Mouse (Mus musculus) heart, embryonic 15.5 days (tissue): ENCODE data around the gene Adam3. TPM values are rescaled to one million over a fixed set of nuclear protein-coding genes. Genes with fewer than 3 reads are reported as not detected.

Experiments
- ATAC-seq: fragments of 200-750 bp; cut with Nextera tagmentation; replicated peaks from 2 replicates; pipeline ENCODE4 v1.8.0; 2017; ENCODE audit warnings: low read depth, moderate TSS enrichment; ENCODE audit not compliant: insufficient number of reproducible peaks, insufficient read depth, low FRiP score
- H3K27ac ChIP-seq: fragments of 300-500 bp; sonication (generic); 2 replicates; pipeline ENCODE4 v1.5.1; 2015; ENCODE audit warnings: mild to moderate bottlenecking, inconsistent platforms
- H3K27me3 ChIP-seq: fragments of 300-500 bp; sonication (generic); 2 replicates; pipeline ENCODE4 v1.6.1; 2015; ENCODE audit warnings: inconsistent platforms
- H3K36me3 ChIP-seq: fragments of 300-500 bp; sonication (generic); 2 replicates; pipeline ENCODE4 v1.6.1; 2015; ENCODE audit warnings: mild to moderate bottlenecking, inconsistent platforms
- H3K4me1 ChIP-seq: fragments of 300-500 bp; sonication (generic); replicated peaks from 2 replicates; pipeline ENCODE4 v1.6.1; 2015; ENCODE audit warnings: inconsistent platforms
- H3K4me2 ChIP-seq: fragments of 300-500 bp; sonication (generic); 2 replicates; pipeline ENCODE4 v1.6.1; 2015; ENCODE audit warnings: inconsistent platforms, mild to moderate bottlenecking, moderate library complexity
- H3K4me3 ChIP-seq: fragments of 300-500 bp; sonication (generic); 2 replicates; pipeline ENCODE4 v1.5.1; 2015; ENCODE audit warnings: mild to moderate bottlenecking, inconsistent platforms
- H3K9ac ChIP-seq: fragments of 300-500 bp; sonication (generic); 2 replicates; pipeline ENCODE4 v1.6.1; 2015; ENCODE audit warnings: mild to moderate bottlenecking, inconsistent platforms
- H3K9me3 ChIP-seq: fragments of 300-500 bp; sonication (generic); replicated peaks from 2 replicates; pipeline ENCODE4 v1.6.1; 2016; ENCODE audit warnings: inconsistent platforms
- WGBS: fragments of 180-500 bp; shearing (Covaris S2); methylation state at CpG from one replicate; pipeline ENCODE4 v1.1.7; 2015; ENCODE audit warnings: mixed read lengths; 5-methylcytosine and 5-hydroxymethylcytosine counted together
- polyA plus RNA-seq: library from polyadenylated mRNA; unstranded; fragments of >200 nt; fragmentation: Nextera tagmentation; extraction: Ambion mirVana; gene quantifications from 2 replicates; pipeline ENCODE4 v1.2.1, GENCODE M21; 2015

Gene Adam3
- polyA plus RNA-seq = not detected in 2 replicates

- no peaks in the 10 kb centered on the region for H3K27me3 ChIP-seq
- no peak within 1 kb of the TSS for H3K9ac ChIP-seq
- no peak within 1 kb of the TSS for H3K4me3 ChIP-seq
- 36% methylated on average over 11 of the region's 11 CpGs for WGBS
- no peak for ATAC-seq
- no peaks in the 10 kb centered on the region for H3K9me3 ChIP-seq
- no peak within 1 kb of the TSS for H3K4me2 ChIP-seq
- H3K36me3 ChIP-seq = no peaks in the 10 kb centered on the region
- H3K4me1 ChIP-seq = no peaks in the 10 kb centered on the region; the same call in 1 of the 2 replicates
- no peak within 1 kb of the TSS for H3K27ac ChIP-seq
These were observed at the start of gene Adam3 for GRCm38 (mm10) chr8:24725630-24726029. Gene Adam3, minus strand, starts transcription at chr8:24725852.

- Histone ChIP-seq H3K4me2 (no peak overlapping the region), H3K9ac (no peak overlapping the region), H3K9me3 (no peaks in the 10 kb centered on the region), H3K36me3 (no peaks in the 10 kb centered on the region), H3K4me3 (no peak overlapping the region), H3K4me1 (no peaks in the 10 kb centered on the region; the same call in 1 of the 2 replicates), H3K27ac (no peak overlapping the region), H3K27me3 (no peaks in the 10 kb centered on the region)
- no peak for ATAC-seq
- 67% methylated on average over 16 of the region's 16 CpGs for WGBS
These were observed 596 bp downstream of the Adam3 start for GRCm38 (mm10) chr8:24724886-24725626.

Other genes starting within 250 kb of the Adam3 start
- 0.37 and 0.42 TPM in 2 replicates for gene Adam5, start 98.5 kb upstream of the Adam3 start, polyA plus RNA-seq